Mouse (Mus musculus): ENCODE data around the gene Snx29. TPM values are rescaled to one million over a fixed set of nuclear protein-coding genes. Genes with fewer than 3 reads are reported as not detected.

Snx29 gene
- polyA plus RNA-seq, 1 experiment from 2014 or later, result 9.5 TPM

DNA sequence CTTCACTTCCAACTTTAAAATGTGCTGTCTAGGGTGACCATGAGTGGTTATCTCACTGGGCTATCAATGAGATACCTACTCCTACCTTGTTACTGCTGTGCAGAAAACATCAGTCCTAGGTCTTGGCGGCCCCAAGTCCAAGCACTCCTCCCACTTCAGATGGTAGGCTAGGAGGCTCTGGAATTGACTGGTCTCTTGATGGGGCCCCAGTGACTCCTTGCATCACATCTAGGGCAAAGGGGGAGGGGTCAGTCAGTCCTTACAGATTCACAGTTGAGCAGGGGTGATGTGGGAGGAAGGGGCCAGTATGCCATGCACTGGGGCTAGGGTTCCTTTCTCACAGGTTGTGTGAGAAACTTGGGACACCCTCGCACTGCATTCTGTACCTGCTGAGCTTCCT lies 423.3 kb downstream of the Snx29 start:
- no peaks in the 10 kb centered on the region for H3K9me3 ChIP-seq (ENCODE audit: control insufficient read depth, low read length)
- H3K9ac ChIP-seq (ENCODE audit: low read length), result no peak overlapping the region
- no peaks in the 10 kb centered on the region for H3K4me1 ChIP-seq (ENCODE audit: control insufficient read depth, insufficient read depth, low read length)
- DNase-seq (ENCODE audit: low spot score), result no peak
- ATAC-seq (ENCODE audit: insufficient number of reproducible peaks, low FRiP score, low TSS enrichment, low read depth), result no peak
- H3K4me3 ChIP-seq (ENCODE audit: low read depth, low read length), result no peak overlapping the region
- WGBS, result 94% methylated on average over 2 of the region's 2 CpGs
- no peaks in the 10 kb centered on the region for H3K36me3 ChIP-seq (ENCODE audit: control insufficient read depth, insufficient read depth, low read length)
- no peaks in the 10 kb centered on the region for H3K27me3 ChIP-seq (ENCODE audit: control insufficient read depth, insufficient read depth, low read length)
- H3K4me2 ChIP-seq (ENCODE audit: low read depth, severe bottlenecking), result no peak overlapping the region
- H3K27ac ChIP-seq (replicated peaks; ENCODE audit: low read depth, low read length), result no peak overlapping the region

GRCm38 (mm10) chr16:11747867-11748266 lies 425.2 kb downstream of the Snx29 start:
- no peaks in the 10 kb centered on the region for H3K36me3 ChIP-seq (ENCODE audit: control insufficient read depth, insufficient read depth, low read length)
- DNase-seq (ENCODE audit: low spot score) (no peak), ATAC-seq (ENCODE audit: insufficient number of reproducible peaks, low FRiP score, low TSS enrichment, low read depth) (no peak)
- H3K4me2 ChIP-seq (ENCODE audit: low read depth, severe bottlenecking), result no peak overlapping the region
- H3K9me3 ChIP-seq (ENCODE audit: control insufficient read depth, low read length), result no peaks in the 10 kb centered on the region
- 91% methylated on average over 5 of the region's 5 CpGs for WGBS
- H3K27ac ChIP-seq (replicated peaks; ENCODE audit: low read depth, low read length), result no peak overlapping the region
- H3K9ac ChIP-seq (ENCODE audit: low read length), result no peak overlapping the region
- no peaks in the 10 kb centered on the region for H3K4me1 ChIP-seq (ENCODE audit: control insufficient read depth, insufficient read depth, low read length)
- H3K27me3 ChIP-seq (ENCODE audit: control insufficient read depth, insufficient read depth, low read length), result no peaks in the 10 kb centered on the region
- no peak overlapping the region for H3K4me3 ChIP-seq (ENCODE audit: low read depth, low read length)

- no peak overlapping the region for H3K9ac ChIP-seq (ENCODE audit: low read length)
- no peak overlapping the region for H3K4me2 ChIP-seq (ENCODE audit: low read depth, severe bottlenecking)
- no peak overlapping the region for H3K4me3 ChIP-seq (ENCODE audit: low read depth, low read length)
- no peaks in the 10 kb centered on the region for H3K9me3 ChIP-seq (ENCODE audit: control insufficient read depth, low read length)
- ATAC-seq (ENCODE audit: insufficient number of reproducible peaks, low FRiP score, low TSS enrichment, low read depth), result no peak
- no peak overlapping the region for H3K27ac ChIP-seq (replicated peaks; ENCODE audit: low read depth, low read length)
- no peaks in the 10 kb centered on the region for H3K27me3 ChIP-seq (ENCODE audit: control insufficient read depth, insufficient read depth, low read length)
- H3K36me3 ChIP-seq (ENCODE audit: control insufficient read depth, insufficient read depth, low read length), result no peaks in the 10 kb centered on the region
- DNase-seq (ENCODE audit: low spot score), result no peak
- WGBS, result 89% methylated on average over 3 of the region's 3 CpGs
- no peaks in the 10 kb centered on the region for H3K4me1 ChIP-seq (ENCODE audit: control insufficient read depth, insufficient read depth, low read length)
Measured at GRCm38 (mm10) chr16:11749111-11749510, 426.4 kb downstream of the Snx29 start.

DNA sequence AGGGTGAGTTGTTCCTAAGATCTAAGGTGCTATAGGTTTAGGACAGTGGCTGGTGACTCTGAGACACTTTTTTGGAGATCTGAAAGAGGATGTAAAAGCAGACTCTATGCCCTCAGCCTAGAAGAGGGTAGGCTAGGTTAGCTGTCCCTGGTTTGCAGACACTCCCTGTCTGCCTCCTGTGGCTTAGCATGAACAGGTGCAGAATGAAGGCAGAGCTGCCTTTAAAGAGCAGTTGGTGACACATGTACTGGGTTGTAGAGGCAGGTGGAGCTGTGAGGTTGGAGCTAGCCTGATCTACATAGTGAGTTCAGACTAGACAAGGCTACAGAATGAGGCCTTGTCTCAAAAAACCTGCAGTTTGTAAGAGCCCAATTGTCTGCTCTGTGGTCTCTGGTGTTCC lies 427.9 kb downstream of the Snx29 start:
- Histone ChIP-seq H3K4me3 (ENCODE audit: low read depth, low read length) (no peak overlapping the region), H3K4me1 (ENCODE audit: control insufficient read depth, insufficient read depth, low read length) (no peaks in the 10 kb centered on the region), H3K9ac (ENCODE audit: low read length) (no peak overlapping the region), H3K36me3 (ENCODE audit: control insufficient read depth, insufficient read depth, low read length) (no peaks in the 10 kb centered on the region), H3K27me3 (ENCODE audit: control insufficient read depth, insufficient read depth, low read length) (no peaks in the 10 kb centered on the region), H3K27ac (replicated peaks; ENCODE audit: low read depth, low read length) (no peak overlapping the region), H3K9me3 (ENCODE audit: control insufficient read depth, low read length) (no peaks in the 10 kb centered on the region), H3K4me2 (ENCODE audit: low read depth, severe bottlenecking) (no peak overlapping the region)
- no peak for ATAC-seq (ENCODE audit: insufficient number of reproducible peaks, low FRiP score, low TSS enrichment, low read depth)
- DNase-seq (ENCODE audit: low spot score), result no peak

GRCm38 (mm10) chr16:11752557-11752956 lies 429.8 kb downstream of the Snx29 start:
- H3K4me1 ChIP-seq (ENCODE audit: control insufficient read depth, insufficient read depth, low read length), result no peaks in the 10 kb centered on the region
- DNase-seq (ENCODE audit: low spot score) (no peak), ATAC-seq (ENCODE audit: insufficient number of reproducible peaks, low FRiP score, low TSS enrichment, low read depth) (no peak)
- H3K27ac ChIP-seq (replicated peaks; ENCODE audit: low read depth, low read length), result no peak overlapping the region
- no peak overlapping the region for H3K4me3 ChIP-seq (ENCODE audit: low read depth, low read length)
- no peak overlapping the region for H3K9ac ChIP-seq (ENCODE audit: low read length)
- no peak overlapping the region for H3K4me2 ChIP-seq (ENCODE audit: low read depth, severe bottlenecking)
- H3K36me3 ChIP-seq (ENCODE audit: control insufficient read depth, insufficient read depth, low read length), result no peaks in the 10 kb centered on the region
- H3K9me3 ChIP-seq (ENCODE audit: control insufficient read depth, low read length), result no peaks in the 10 kb centered on the region
- WGBS, result 90% methylated on average over 5 of the region's 5 CpGs
- H3K27me3 ChIP-seq (ENCODE audit: control insufficient read depth, insufficient read depth, low read length), result no peaks in the 10 kb centered on the region

- H3K9ac ChIP-seq (ENCODE audit: low read length), result no peak overlapping the region
- no peaks in the 10 kb centered on the region for H3K36me3 ChIP-seq (ENCODE audit: control insufficient read depth, insufficient read depth, low read length)
- ATAC-seq (ENCODE audit: insufficient number of reproducible peaks, low FRiP score, low TSS enrichment, low read depth) (no peak), DNase-seq (ENCODE audit: low spot score) (no peak)
- 74% methylated on average over 2 of the region's 2 CpGs for WGBS
- no peaks in the 10 kb centered on the region for H3K4me1 ChIP-seq (ENCODE audit: control insufficient read depth, insufficient read depth, low read length)
- H3K9me3 ChIP-seq (ENCODE audit: control insufficient read depth, low read length), result no peaks in the 10 kb centered on the region
- no peak overlapping the region for H3K4me2 ChIP-seq (ENCODE audit: low read depth, severe bottlenecking)
- H3K27ac ChIP-seq (replicated peaks; ENCODE audit: low read depth, low read length), result no peak overlapping the region
- H3K4me3 ChIP-seq (ENCODE audit: low read depth, low read length), result no peak overlapping the region
- H3K27me3 ChIP-seq (ENCODE audit: control insufficient read depth, insufficient read depth, low read length), result no peaks in the 10 kb centered on the region
Measured at GRCm38 (mm10) chr16:11753466-11753865, 430.8 kb downstream of the Snx29 start.

GRCm38 (mm10) chr16:11754136-11754535 lies 431.4 kb downstream of the Snx29 start:
- H3K27me3 ChIP-seq (ENCODE audit: control insufficient read depth, insufficient read depth, low read length), result no peaks in the 10 kb centered on the region
- ATAC-seq (ENCODE audit: insufficient number of reproducible peaks, low FRiP score, low TSS enrichment, low read depth) (no peak), DNase-seq (ENCODE audit: low spot score) (no peak)
- H3K36me3 ChIP-seq (ENCODE audit: control insufficient read depth, insufficient read depth, low read length), result no peaks in the 10 kb centered on the region
- no peak overlapping the region for H3K27ac ChIP-seq (replicated peaks; ENCODE audit: low read depth, low read length)
- no peak overlapping the region for H3K9ac ChIP-seq (ENCODE audit: low read length)
- no peaks in the 10 kb centered on the region for H3K9me3 ChIP-seq (ENCODE audit: control insufficient read depth, low read length)
- no peak overlapping the region for H3K4me2 ChIP-seq (ENCODE audit: low read depth, severe bottlenecking)
- no peak overlapping the region for H3K4me3 ChIP-seq (ENCODE audit: low read depth, low read length)
- 91% methylated on average over 2 of the region's 2 CpGs for whole genome bisulfite sequencing
- H3K4me1 ChIP-seq (ENCODE audit: control insufficient read depth, insufficient read depth, low read length), result no peaks in the 10 kb centered on the region

DNA sequence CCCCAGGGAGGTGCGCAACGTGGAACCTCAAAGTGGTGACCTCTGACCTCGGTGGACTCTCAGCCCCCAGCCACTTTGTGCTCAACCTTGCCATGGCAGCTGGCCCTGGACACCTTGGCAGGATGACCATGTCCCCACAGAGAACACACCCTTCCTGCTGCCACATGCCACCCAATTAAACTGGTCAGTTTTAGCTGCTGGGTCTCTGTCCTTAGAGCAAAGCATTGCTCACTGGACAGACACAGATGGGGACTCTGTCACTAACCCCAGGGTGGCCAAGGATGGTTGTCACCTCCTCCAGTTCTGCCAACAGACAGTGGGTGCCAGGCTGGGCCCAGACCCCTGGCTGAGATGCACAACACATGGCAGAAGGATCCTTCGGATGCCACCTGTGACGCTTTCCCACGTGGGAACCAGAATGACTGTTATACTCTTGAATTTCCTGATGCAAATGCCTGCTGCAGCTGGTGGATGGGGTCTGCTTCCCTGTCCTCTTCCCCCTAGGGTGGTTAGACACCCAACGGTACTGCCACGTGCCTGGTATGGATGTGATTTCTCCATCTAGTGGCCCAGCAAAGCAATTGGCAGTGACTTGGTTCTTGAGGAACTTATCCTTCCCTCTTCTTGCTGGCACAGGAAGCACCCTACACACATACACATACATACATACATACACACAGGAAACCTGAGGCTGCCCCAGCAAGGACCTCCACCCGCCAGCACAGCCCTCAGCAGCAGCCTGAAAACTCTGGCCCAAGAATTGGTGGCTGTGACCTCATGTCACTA lies 432.8 kb downstream of the Snx29 start:
- H3K4me2 ChIP-seq (ENCODE audit: low read depth, severe bottlenecking), result no peak overlapping the region
- H3K4me1 ChIP-seq (ENCODE audit: control insufficient read depth, insufficient read depth, low read length), result no peaks in the 10 kb centered on the region
- H3K27ac ChIP-seq (replicated peaks; ENCODE audit: low read depth, low read length), result no peak overlapping the region
- DNase-seq (ENCODE audit: low spot score) (no peak), ATAC-seq (ENCODE audit: insufficient number of reproducible peaks, low FRiP score, low TSS enrichment, low read depth) (no peak)
- no peaks in the 10 kb centered on the region for H3K36me3 ChIP-seq (ENCODE audit: control insufficient read depth, insufficient read depth, low read length)
- no peaks in the 10 kb centered on the region for H3K27me3 ChIP-seq (ENCODE audit: control insufficient read depth, insufficient read depth, low read length)
- no peaks in the 10 kb centered on the region for H3K9me3 ChIP-seq (ENCODE audit: control insufficient read depth, low read length)
- H3K9ac ChIP-seq (ENCODE audit: low read length), result no peak overlapping the region
- H3K4me3 ChIP-seq (ENCODE audit: low read depth, low read length), result no peak overlapping the region
- WGBS, result 91% methylated on average over 9 of the region's 9 CpGs

All from limb, embryonic 11.5 days (tissue).